Mouse (Mus musculus): Measurements from ENCODE around the gene Ust. TPM values are rescaled to one million over a fixed set of nuclear protein-coding genes. Genes with fewer than 3 reads are reported as not detected.

The Ust gene
- total and polyA plus RNA-seq, 3 experiments, result not detected

GRCm38 (mm10) chr10:8504832-8505231 is 13.8 kb downstream of the Ust start:
- no peak overlapping the region for H3K9ac ChIP-seq (ENCODE audit: insufficient read depth, low read depth)
- no peaks in the 10 kb centered on the region for H3K27me3 ChIP-seq (replicated peaks)
- H3K4me3 ChIP-seq (replicated peaks in 1 of 3; ENCODE audit: low read depth in 2 of 3, low read length in 2 of 3, poor library complexity in 1 of 3), result no peak overlapping the region
- in situ Hi-C loops (cut with MboI; ENCODE audit: low pct_ligation_motif_present, low pct_unique_long_range_greater_than_20kb, low sequenced_read_pairs) (no loop called here), dilution Hi-C loops (cut with MboI; ENCODE audit: extremely low pct_ligation_motif_present, extremely low pct_unique_long_range_greater_than_20kb, low sequenced_read_pairs) (no loop called here)
- no peak overlapping the region for H3K4me2 ChIP-seq (ENCODE audit: insufficient read depth, low read depth, poor library complexity, severe bottlenecking)
- H3K36me3 ChIP-seq (replicated peaks in 1 of 2; ENCODE audit: control insufficient read depth in 1 of 2, insufficient read depth in 1 of 2, low read length in 1 of 2), result no peaks in the 10 kb centered on the region
- TF ChIP-seq UBTF (IDR thresholded peaks at IDR 0.05; ENCODE audit: low read depth, low read length), result no peak
- TF ChIP-seq IRF4 (IDR thresholded peaks at IDR 0.05; ENCODE audit: low read depth, low read length), result no peak
- no peaks in the 10 kb centered on the region for H3K79me2 ChIP-seq (replicated peaks; ENCODE audit: control insufficient read depth, extremely low read depth, insufficient read depth, poor library complexity, severe bottlenecking)
- 0 out of 4 replicates have a peak, but pooled peaks cover 0 to 2% of the 10 kb centered on the region in 2 experiments for H3K4me1 ChIP-seq (ENCODE audit: control insufficient read depth in 1 of 2, insufficient read depth in 2 of 2)
- no peak for DNase-seq (ENCODE audit: extremely low read depth)
- no peak overlapping the region for H3K27ac ChIP-seq (ENCODE audit: insufficient read depth, low read depth)
- no peaks in the 10 kb centered on the region for H3K9me3 ChIP-seq (replicated peaks; ENCODE audit: low read length)

- H3K4me3 ChIP-seq (replicated peaks in 1 of 3; ENCODE audit: low read depth in 2 of 3, low read length in 2 of 3, poor library complexity in 1 of 3), result no peak overlapping the region
- H3K27me3 ChIP-seq (replicated peaks), result no peaks in the 10 kb centered on the region
- no peaks in the 10 kb centered on the region for H3K79me2 ChIP-seq (replicated peaks; ENCODE audit: control insufficient read depth, extremely low read depth, insufficient read depth, poor library complexity, severe bottlenecking)
- H3K27ac ChIP-seq (ENCODE audit: insufficient read depth, low read depth), result no peak overlapping the region
- H3K4me2 ChIP-seq (ENCODE audit: insufficient read depth, low read depth, poor library complexity, severe bottlenecking), result no peak overlapping the region
- no peaks in the 10 kb centered on the region for H3K36me3 ChIP-seq (replicated peaks in 1 of 2; ENCODE audit: control insufficient read depth in 1 of 2, insufficient read depth in 1 of 2, low read length in 1 of 2)
- no peaks in the 10 kb centered on the region for H3K9me3 ChIP-seq (replicated peaks; ENCODE audit: low read length)
- no peak for DNase-seq (ENCODE audit: extremely low read depth)
- H3K4me1 ChIP-seq (ENCODE audit: control insufficient read depth in 1 of 2, insufficient read depth in 2 of 2), result peaks cover 0 to 7% of the 10 kb centered on the region in 2 experiments; a peak in 2 of 4 replicates
- in situ Hi-C loops (cut with MboI; ENCODE audit: low pct_ligation_motif_present, low pct_unique_long_range_greater_than_20kb, low sequenced_read_pairs) (no loop called here), dilution Hi-C loops (cut with MboI; ENCODE audit: extremely low pct_ligation_motif_present, extremely low pct_unique_long_range_greater_than_20kb, low sequenced_read_pairs) (no loop called here)
- H3K9ac ChIP-seq (ENCODE audit: insufficient read depth, low read depth), result no peak overlapping the region
- TF ChIP-seq MEF2A (IDR thresholded peaks at IDR 0.05; ENCODE audit: borderline replicate concordance, low read depth, low read length), result no peak
- TF ChIP-seq ELF1 (IDR thresholded peaks at IDR 0.05; ENCODE audit: low read depth, low read length), result no peak
- TF ChIP-seq CHD2 (IDR thresholded peaks at IDR 0.05; ENCODE audit: low read length), result no peak
- no peak for TF ChIP-seq MAFK (IDR thresholded peaks at IDR 0.05; ENCODE audit: insufficient replicate concordance, low read length)
- TF ChIP-seq SIN3A (IDR thresholded peaks at IDR 0.05; ENCODE audit: low read length), result no peak
- no peak for TF ChIP-seq NRF1 (IDR thresholded peaks at IDR 0.05; ENCODE audit: low read depth, low read length)
- TF ChIP-seq TCF12 (IDR thresholded peaks at IDR 0.05; ENCODE audit: low read depth, low read length), result no peak
- no peak for TF ChIP-seq SMC3 (IDR thresholded peaks at IDR 0.05; ENCODE audit: low read depth, low read length)
- TF ChIP-seq JUN (IDR thresholded peaks at IDR 0.05; ENCODE audit: insufficient read depth, low read depth, low read length), result no peak
Observed at GRCm38 (mm10) chr10:8498951-8499891, 19.4 kb downstream of the Ust start.

Measured in CH12.LX (cell line).